Mouse (Mus musculus) stomach, embryonic 14.5 days (tissue): ENCODE data around the gene Cdk4. TPM values are rescaled to one million over a fixed set of nuclear protein-coding genes. Genes with fewer than 3 reads are reported as not detected.
A peak's percentile ranks its signal among the peaks of the same experiment; 100 is the strongest.
"Not testable (repeated sequence)": the region's sequence is repeated elsewhere in the genome, so short reads cannot be mapped to it uniquely, and the experiment has no call there.

Experiments used
- ATAC-seq: fragments of 200-750 bp; cut with Nextera tagmentation; 2 replicates; pipeline ENCODE4 v1.8.0; 2017; ENCODE audit warnings: low read depth, moderate TSS enrichment; ENCODE audit not compliant: insufficient number of reproducible peaks, insufficient read depth, low FRiP score
- H3K27ac ChIP-seq: fragments of 300-500 bp; sonication (generic); 2 replicates; pipeline ENCODE4 v1.5.1; 2014; ENCODE audit warnings: mild to moderate bottlenecking, low read length, moderate library complexity, mixed read lengths
- H3K27me3 ChIP-seq: fragments of 300-500 bp; sonication (generic); 2 replicates; pipeline ENCODE4 v1.6.1; 2014; ENCODE audit warnings: low read length, control low read depth, mixed read lengths; ENCODE audit not compliant: control insufficient read depth, insufficient read depth
- H3K36me3 ChIP-seq: fragments of 300-500 bp; sonication (generic); 2 replicates; pipeline ENCODE4 v1.6.1; 2014; ENCODE audit warnings: mild to moderate bottlenecking, control low read depth, low read length, moderate library complexity, mixed read lengths; ENCODE audit not compliant: control insufficient read depth, insufficient read depth
- H3K4me1 ChIP-seq: fragments of 300-500 bp; sonication (generic); 2 replicates; pipeline ENCODE4 v1.6.1; 2014; ENCODE audit warnings: low read length, control low read depth, mixed read lengths; ENCODE audit not compliant: control insufficient read depth, insufficient read depth
- H3K4me2 ChIP-seq: fragments of 300-500 bp; sonication (generic); replicated peaks from 2 replicates; pipeline ENCODE4 v1.6.1; 2014; ENCODE audit warnings: low read depth, low read length, control low read depth
- H3K4me3 ChIP-seq: fragments of 300-500 bp; sonication (generic); 2 replicates; pipeline ENCODE4 v1.5.1; 2014; ENCODE audit warnings: low read depth, low read length, control low read depth
- H3K9ac ChIP-seq: fragments of 300-500 bp; sonication (generic); replicated peaks from 2 replicates; pipeline ENCODE4 v1.6.1; 2014; ENCODE audit warnings: low read depth, mild to moderate bottlenecking, control low read depth, low read length, moderate library complexity, mixed read lengths
- H3K9me3 ChIP-seq: fragments of 300-500 bp; sonication (generic); 2 replicates; pipeline ENCODE4 v1.6.1; 2016; ENCODE audit warnings: low read depth, low read length, control low read depth; ENCODE audit not compliant: control insufficient read depth
- WGBS: fragments of 180-500 bp; shearing (Covaris S2); extraction: QIAGEN DNeasy Blood & Tissue Kit; methylation state at CpG from one replicate; pipeline ENCODE4 v1.1.7; 2014; 5-methylcytosine and 5-hydroxymethylcytosine counted together
- polyA plus RNA-seq: library from polyadenylated mRNA; unstranded; fragments of >200 nt; fragmentation: Nextera tagmentation; extraction: Ambion mirVana; gene quantifications from 2 replicates; pipeline ENCODE4 v1.2.1, GENCODE M21; 2014

Cdk4 gene
- polyA plus RNA-seq, 1 experiment from 2014 or later: 1,817 TPM

DNA sequence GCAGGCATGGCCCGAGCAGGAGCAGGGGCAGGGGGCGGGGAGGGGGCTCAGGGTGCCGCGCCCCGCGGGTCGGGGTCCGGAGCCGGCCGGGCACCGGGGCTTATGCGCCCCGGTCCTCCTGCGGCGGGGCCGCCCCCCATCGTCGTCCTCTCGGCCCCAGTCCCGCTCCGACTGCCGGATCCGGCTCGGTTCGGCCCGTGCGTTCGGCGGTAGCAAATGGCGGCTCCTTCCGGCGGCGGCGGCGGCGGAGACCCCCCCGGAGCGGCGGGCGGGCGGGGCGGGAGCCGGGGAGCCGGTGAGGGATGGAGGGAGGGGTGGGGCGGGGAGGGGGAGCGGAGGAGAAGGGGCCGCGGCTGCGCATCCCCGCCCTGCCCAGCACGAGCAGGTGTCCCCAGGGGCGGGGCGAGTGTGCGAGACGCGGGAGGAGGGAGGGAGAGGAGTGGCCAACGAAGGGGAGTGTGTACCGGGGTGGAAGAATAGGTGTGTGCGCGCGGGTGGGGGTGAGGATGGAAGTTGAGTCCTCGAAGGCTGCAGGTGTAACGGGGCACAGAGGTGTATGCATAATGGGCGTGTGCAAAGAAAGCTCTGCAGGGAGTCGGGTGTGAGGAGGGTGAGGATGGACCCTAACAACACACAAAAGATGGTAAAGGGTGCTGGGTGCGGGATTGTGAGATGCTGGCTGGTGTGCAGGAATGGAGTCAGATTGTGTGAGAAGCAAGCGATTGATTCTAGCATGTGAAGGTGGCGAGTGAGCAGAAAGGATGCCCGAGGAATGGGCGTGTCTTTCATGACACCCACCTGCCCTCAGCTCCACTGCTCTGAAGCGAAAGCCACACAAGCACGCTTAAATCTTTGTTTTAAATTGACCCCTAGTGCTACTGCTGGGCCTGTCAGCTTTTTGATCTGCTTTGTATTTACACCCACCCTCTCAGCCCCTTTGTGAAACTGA, 3.1 kb upstream of the Cdk4 start, which contains the start of gene March9:
Gene March9 (minus strand): TSS at position 217 of the 949 bp plus-strand sequence.
- Histone ChIP-seq H3K4me2 (peak within 1 kb of the TSS; percentile 94), H3K9ac (peak within 1 kb of the TSS; percentile 79), H3K27ac (peak within 1 kb of the TSS; percentile 67), H3K36me3 (peaks cover 22% of the 10 kb centered on the region), H3K4me3 (peak within 1 kb of the TSS; percentile 83), H3K4me1 (peaks cover 19% of the 10 kb centered on the region; the same call in 1 of the 2 replicates), H3K27me3 (no peaks in the 10 kb centered on the region), H3K9me3 (no peaks in the 10 kb centered on the region)
- under 1% methylated on average over 55 of the region's 72 CpGs for WGBS
- peak; percentile 54 for ATAC-seq

DNA sequence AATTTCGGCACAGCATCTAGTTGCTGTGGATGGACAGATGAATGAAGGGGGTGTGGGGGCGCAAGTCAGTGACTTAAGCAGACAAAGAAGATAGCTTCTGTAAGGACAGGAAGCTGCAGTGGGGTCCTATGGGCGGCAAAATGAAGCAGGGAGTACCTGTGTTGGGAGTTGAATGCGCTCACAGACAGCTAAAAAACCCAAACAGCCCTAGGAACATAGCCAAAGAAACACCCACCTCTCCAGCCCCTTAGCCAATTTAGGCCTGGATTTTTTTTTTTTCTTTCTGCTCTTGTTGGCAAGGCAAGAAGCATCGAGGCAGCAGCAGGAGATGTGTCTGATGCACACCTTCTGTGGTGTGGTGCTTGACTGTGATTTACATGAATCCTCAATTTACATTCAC, 2.2 kb upstream of the Cdk4 start:
- Histone ChIP-seq H3K4me2 (no peak overlapping the region), H3K4me3 (no peak overlapping the region; the same call in 1 of the 2 replicates)
- no peak for ATAC-seq

GRCm38 (mm10) chr10:127061513-127061912, 1.8 kb upstream of the Cdk4 start:
- Histone ChIP-seq H3K4me2 (no peak overlapping the region), H3K27me3 (no peaks in the 10 kb centered on the region), H3K27ac (no peak overlapping the region), H3K4me1 (peaks cover 21% of the 10 kb centered on the region; the same call in 1 of the 2 replicates), H3K4me3 (no peak overlapping the region), H3K9ac (no peak overlapping the region), H3K36me3 (peaks cover 23% of the 10 kb centered on the region), H3K9me3 (no peaks in the 10 kb centered on the region)
- no peak for ATAC-seq
- WGBS: 70% methylated on average over 2 of the region's 2 CpGs

More for the DNA sequence above, 2.2 kb upstream of the Cdk4 start:
- H3K9me3 ChIP-seq: no peaks in the 10 kb centered on the region
- H3K36me3 ChIP-seq: peaks cover 23% of the 10 kb centered on the region
- H3K27ac ChIP-seq: no peak overlapping the region
- no peaks in the 10 kb centered on the region for H3K27me3 ChIP-seq
- H3K4me1 ChIP-seq: peaks cover 21% of the 10 kb centered on the region; the same call in 1 of the 2 replicates
- H3K9ac ChIP-seq: no peak overlapping the region
- 47% methylated on average over 5 of the region's 5 CpGs for WGBS

GRCm38 (mm10) chr10:127062101-127062500, 1.2 kb upstream of the Cdk4 start:
- not testable (repeated sequence) for H3K27me3 ChIP-seq, H3K27ac ChIP-seq, H3K9me3 ChIP-seq, H3K9ac ChIP-seq, H3K4me2 ChIP-seq, H3K4me3 ChIP-seq, ATAC-seq
- peaks cover 21% of the 10 kb centered on the region; the same call in 1 of the 2 replicates for H3K4me1 ChIP-seq
- H3K36me3 ChIP-seq: peaks cover 26% of the 10 kb centered on the region
- WGBS: 87% methylated on average over 4 of the region's 4 CpGs

GRCm38 (mm10) chr10:127062503-127062902, 831 bp upstream of the Cdk4 start:
- Histone ChIP-seq H3K9ac (no peak overlapping the region), H3K9me3 (no peaks in the 10 kb centered on the region), H3K36me3 (peaks cover 28% of the 10 kb centered on the region), H3K4me1 (peaks cover 21% of the 10 kb centered on the region; the same call in 1 of the 2 replicates), H3K27ac (no peak overlapping the region), H3K4me2 (no peak overlapping the region), H3K4me3 (no peak overlapping the region), H3K27me3 (no peaks in the 10 kb centered on the region)
- 74% methylated on average over 5 of the region's 5 CpGs for WGBS
- no peak for ATAC-seq

GRCm38 (mm10) chr10:127063913-127064870, 858 bp downstream of the Cdk4 start:
- peaks cover 41% of the 10 kb centered on the region for H3K36me3 ChIP-seq
- peak overlapping the region; percentile 86 for H3K27ac ChIP-seq
- peak overlapping the region; percentile 97 for H3K9ac ChIP-seq
- H3K9me3 ChIP-seq: no peaks in the 10 kb centered on the region
- no peaks in the 10 kb centered on the region for H3K27me3 ChIP-seq
- H3K4me2 ChIP-seq: peak overlapping the region; percentile 85
- H3K4me3 ChIP-seq: peak overlapping the region; percentile 81
- no peak for ATAC-seq
- 8% methylated on average over 37 of the region's 37 CpGs for WGBS
- H3K4me1 ChIP-seq: peaks cover 19% of the 10 kb centered on the region

DNA sequence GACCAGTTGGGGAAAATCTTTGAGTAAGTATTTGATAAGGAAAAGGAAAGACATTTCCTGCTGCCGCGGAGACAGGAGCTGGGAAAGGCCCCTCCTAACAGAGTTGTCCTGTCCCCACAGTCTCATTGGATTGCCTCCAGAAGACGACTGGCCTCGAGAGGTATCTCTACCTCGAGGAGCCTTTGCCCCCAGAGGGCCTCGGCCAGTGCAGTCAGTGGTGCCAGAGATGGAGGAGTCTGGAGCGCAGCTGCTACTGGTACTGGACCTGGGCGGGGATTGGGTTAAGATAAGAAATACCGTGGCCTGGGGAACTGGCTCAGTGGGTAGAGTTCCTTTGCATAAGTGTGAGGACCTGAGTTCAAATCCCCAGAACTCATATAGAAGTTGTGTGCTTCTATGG, 2.6 kb downstream of the Cdk4 start:
- no peak overlapping the region for H3K27ac ChIP-seq
- no peak overlapping the region for H3K4me3 ChIP-seq
- peaks cover 41% of the 10 kb centered on the region for H3K36me3 ChIP-seq
- no peaks in the 10 kb centered on the region for H3K9me3 ChIP-seq
- 80% methylated on average over 9 of the region's 9 CpGs for WGBS
- no peak overlapping the region for H3K4me2 ChIP-seq
- H3K27me3 ChIP-seq: no peaks in the 10 kb centered on the region
- H3K9ac ChIP-seq: no peak overlapping the region
- peaks cover 18% of the 10 kb centered on the region; the same call in 1 of the 2 replicates for H3K4me1 ChIP-seq
- ATAC-seq: no peak

GRCm38 (mm10) chr10:127066519-127067018, 3.2 kb downstream of the Cdk4 start:
- Histone ChIP-seq H3K27me3 (no peaks in the 10 kb centered on the region), H3K4me1 (peaks cover 24% of the 10 kb centered on the region; the same call in 1 of the 2 replicates), H3K4me2 (no peak overlapping the region), H3K4me3 (no peak overlapping the region), H3K9ac (no peak overlapping the region), H3K36me3 (peaks cover 41% of the 10 kb centered on the region), H3K27ac (no peak overlapping the region), H3K9me3 (no peaks in the 10 kb centered on the region)
- 88% methylated on average over 14 of the region's 14 CpGs for WGBS
- ATAC-seq: no peak
